Mouse (Mus musculus) adrenal gland, adult 2 months (tissue): ENCODE measurements around the gene Casq2. TPM values are rescaled to one million over a fixed set of nuclear protein-coding genes. Genes with fewer than 3 reads are reported as not detected.

Source experiments
- DNase-seq: peaks from one replicate; pipeline ENCODE4 v3.0.0; 2021
- polyA plus RNA-seq: library from polyadenylated mRNA; depleted of rRNA; stranded (reverse); fragments of >200 nt; gene quantifications from 2 replicates; pipeline ENCODE4 v1.2.3, GENCODE M21; 2012
- total RNA-seq, 2 experiments: library from RNA; stranded (reverse); gene quantifications; 2 replicates each; pipeline ENCODE4 v1.2.3; 2021

The Casq2 gene
- total and polyA plus RNA-seq, 3 experiments = 0.11 to 2.0 (median 1.7) TPM

DNA sequence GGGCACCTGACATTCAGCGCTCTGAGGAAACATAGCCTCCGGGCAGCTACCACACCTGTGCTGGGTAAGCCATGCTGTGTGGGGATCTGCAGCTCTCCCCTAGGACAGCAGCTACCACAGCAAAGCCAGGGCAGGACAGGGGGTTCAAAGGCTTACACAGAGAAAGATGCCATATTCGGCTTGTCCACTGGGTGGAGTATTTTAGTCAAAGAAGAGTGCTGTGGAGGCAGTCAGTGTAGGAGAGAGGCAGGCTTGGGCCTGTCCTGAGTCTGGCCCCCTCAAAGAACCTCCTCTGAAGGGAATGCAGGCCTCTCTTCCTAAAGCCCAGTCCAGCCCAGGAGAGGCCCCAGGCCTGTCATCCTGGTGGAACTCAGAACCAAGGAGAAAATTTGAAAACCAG lies 4.4 kb upstream of the Casq2 start:
- DNase-seq = peak; percentile 79

DNA sequence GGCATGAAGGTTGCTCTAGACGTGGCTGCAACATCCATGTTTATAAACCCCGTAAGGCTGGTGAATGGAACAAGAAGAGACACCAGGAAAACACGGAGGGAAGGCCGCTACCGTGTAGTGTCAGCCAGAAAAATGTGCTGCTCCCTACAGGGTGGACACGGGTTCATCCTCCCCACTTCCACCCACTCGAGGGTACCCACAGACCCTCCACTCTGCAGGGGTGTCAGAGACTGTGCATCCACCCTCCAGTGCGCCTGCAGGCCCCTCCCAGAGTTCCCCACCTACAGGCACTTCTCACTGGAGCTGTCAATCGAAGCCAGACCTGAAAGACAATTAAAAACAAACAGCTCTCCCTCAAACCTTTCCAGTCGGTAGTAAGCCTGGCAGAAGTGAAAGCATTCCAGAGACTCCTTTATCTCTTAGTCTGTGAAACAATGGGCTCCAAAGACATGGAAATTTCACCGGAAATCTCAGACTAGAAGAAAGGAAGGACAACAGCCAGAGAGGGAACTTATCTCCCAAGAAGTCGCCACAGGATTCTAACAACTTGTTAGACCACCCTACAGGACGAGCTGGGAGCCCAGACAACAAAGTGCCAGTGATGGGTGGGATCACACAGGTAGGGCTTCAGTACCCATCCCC lies 2.5 kb upstream of the Casq2 start:
- DNase-seq = no peak

DNA sequence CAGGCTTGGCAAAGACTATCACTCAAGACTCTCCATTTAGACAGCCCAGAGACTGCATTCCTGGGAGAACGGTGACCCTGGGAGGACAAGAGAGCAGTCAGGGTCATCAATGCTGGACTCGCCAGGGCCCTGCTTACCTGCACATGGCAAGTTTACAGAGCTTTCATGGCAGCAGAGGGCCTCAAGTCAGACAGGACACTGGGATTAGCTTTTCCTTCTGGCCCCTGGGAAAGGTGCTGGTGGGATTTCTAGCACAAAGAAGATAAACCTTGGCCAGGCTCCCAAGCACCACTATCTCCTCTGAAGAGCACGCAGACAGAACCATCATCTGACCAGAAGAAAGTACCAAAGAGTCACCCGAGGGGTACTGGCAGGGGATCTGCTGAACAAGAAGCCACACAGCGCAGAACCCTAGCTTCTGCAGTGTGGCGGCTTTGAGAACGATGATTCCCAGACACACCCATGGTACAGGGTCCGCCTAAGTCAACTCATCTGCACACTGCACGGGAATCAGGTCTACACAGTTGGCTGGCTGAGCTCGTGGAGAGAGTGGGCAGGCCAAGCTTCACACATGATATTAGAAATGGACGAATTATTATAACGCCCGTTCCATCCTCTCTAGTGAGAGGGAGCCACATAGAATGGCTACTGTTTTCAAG lies 1.3 kb upstream of the Casq2 start:
- no peak for DNase-seq

DNA sequence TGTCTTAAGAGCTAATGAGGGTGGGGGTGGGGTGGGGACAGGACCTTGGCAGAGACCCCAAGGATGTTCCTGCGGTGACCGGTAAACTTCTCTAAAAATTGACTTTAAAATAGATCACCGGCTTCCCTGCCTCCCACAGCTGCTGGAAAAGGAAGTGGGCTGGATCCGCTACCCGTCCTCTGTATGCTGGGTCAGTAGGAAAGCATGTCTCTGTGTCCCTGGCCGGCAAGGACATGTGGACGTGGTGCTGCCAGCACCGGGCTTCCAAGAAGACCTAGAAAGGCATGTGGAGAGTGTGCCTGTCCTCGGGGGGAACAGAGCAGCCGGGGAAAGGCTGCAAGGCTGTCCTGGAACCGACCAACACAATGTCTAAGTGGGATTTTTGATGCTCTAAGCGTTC lies 496 bp upstream of the Casq2 start:
- DNase-seq = peak; percentile 83

DNA sequence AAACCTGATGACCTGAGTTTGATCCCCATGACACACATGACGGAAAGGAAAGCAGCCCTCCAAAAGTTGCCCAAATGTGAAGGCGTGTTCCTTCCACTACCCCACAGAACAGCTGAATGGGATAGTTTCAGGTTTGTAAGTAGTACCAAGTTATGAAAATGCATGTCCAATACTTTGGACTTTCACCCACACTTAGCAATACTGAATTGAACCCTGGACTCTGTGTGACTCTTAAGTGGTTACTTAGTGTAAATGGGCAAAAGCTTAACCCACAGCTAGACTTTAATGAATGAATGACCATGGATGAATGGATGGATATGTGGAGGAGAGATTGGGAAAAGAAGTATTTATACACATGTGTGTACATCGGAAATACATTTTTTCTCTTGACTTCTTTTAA lies 8.6 kb downstream of the Casq2 start:
- no peak for DNase-seq

DNA sequence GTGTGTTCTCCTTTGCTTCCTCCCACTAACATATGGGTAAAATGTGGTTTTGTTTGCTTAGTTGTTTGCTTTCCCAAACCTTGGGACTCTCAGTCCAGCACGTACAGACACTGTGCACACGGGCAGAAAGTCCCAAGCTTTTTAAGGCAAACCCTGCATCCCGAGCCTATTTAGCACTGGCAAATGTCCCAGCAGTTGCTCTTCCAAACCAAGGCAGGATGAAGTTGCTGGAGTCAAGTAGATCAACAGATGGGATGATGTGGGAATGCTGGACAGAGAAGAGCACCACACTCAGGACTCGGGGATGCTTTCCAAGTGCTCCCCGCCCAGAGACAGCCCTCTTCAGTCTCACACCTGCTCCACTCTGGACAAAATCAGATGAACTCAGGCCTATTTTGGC lies 9.2 kb downstream of the Casq2 start:
- DNase-seq = no peak

DNA sequence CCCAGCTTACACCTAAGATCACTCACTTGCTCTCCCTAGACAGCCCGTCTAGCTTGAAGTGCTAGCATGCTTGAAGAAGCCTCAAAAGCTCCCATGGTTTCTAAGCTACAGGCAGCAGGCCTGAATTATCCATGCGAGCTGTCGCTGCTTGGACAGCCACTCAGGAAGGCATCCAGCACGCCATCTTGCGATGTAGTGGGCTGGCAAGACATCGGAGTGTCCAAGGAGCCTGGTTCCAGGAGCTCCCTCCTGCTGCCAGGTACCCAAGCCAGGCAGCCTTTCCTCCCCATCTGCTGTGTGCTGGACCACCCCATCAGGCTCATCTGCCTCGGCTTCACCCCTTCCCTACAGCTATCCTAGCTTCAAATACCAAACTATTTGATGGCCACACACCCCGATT lies 10.2 kb downstream of the Casq2 start:
- no peak for DNase-seq

DNA sequence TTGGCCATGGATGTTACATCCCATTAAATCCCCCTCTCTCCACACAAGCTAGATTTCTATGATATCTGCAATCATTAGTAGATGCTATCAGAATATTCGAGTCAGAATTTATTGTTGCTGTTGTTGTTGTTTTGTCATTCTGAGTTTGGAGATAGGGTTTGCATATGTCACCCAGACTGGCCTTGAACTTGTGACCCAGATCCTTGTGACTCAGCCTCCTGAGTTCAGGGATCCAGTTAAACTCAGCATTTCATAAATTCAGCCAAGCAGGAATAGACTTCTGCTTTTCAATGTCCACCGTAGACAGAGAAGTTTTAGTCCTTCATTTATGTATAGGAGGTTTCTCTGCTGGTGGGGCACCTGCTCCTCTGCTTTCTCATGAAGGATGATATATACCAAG lies 10.8 kb downstream of the Casq2 start:
- peak; percentile 55 for DNase-seq

DNA sequence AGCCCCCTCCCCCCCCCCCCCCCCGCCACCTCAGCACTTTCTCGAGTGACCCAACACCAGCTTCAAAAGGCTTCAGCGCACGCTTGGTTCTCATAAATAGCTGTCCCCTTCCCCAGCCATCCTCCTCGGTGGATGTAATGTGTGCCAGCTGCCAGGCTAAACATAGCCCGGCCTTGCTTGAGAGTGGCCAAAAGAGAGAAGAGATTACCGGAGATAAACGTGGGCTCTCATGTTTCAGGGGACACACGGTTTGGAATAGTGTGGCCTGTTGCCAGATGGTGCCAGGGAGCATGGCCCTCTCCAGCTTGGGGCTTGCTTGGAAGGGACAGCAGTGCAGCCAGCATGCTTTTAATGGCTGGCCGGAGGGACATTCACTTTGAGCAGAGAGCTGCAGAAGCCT lies 13.0 kb downstream of the Casq2 start:
- DNase-seq = no peak

DNA sequence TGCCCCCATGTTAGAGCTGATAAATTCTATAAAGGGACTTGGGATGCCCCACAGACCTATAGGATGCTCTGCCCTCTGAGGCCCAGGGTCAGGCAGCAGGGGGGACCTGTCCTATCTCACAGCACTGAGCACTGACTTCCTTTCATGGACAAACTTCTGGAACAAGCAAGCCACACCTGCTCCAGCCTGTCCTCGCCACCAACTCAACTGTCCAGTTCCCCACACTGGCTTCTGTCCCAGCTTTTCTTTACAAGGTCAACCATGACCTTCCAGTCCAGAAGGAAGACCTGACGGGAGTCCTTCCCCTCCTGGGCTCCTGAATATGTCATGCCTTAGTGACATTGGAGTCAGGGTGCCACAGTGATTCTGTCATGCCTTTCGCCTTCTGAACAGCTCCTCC lies 13.6 kb downstream of the Casq2 start:
- peak; percentile 17 for DNase-seq

DNA sequence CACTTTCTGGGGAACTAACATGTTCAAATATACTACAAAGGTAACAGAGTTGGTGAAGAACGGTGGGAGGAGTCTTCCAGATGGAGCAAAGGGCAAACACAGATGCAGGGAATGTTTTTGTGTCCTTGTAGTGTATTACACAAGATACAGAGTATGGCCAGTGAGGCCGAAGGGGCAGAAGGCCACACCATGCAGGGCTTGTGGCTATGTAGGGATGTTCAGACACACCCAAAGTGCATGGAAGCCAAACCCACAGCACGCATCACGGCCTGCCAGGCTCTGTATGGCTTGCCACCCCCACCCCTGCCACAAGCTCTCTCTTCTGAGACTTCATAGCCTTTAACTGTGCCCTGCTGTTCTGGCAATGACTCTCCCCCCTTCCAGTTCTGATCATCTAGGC lies 15.2 kb downstream of the Casq2 start:
- DNase-seq = peak; percentile 8

DNA sequence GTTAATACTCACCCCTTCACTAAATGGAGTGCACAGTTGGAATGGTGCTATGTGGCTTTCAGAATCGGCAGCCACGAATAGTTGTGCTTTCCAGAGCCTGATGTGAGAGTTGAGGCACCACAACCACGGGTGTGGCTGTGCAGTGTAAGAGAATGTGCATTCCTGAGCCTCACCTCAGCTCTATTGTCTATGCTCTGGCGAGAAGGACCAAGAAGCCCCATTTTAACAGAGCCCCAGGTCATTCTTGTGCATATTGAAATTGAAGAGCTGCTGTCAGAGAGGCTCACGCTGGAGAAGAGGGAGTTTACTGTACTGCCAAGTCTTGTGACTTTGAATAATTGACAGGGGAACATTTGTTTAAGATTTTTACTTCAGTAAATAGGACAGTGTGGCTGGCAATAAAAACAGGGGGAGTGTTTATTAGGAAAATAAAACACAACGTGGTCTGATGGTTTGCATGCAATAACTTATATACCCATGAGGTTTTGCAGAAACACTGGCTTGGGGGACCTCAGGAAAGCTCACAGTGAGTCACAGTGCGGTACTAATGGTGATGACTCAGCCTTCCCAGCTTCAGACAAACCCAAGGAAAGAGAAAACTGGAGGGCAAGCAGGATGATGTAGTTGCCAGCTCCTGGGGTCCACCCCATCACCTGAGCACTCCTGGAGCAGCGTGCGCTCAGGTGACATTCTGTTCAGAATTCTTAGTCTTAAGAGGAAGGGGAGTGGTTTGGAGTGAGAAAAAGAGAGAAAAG lies 17.8 kb downstream of the Casq2 start:
- DNase-seq = peak; percentile 47

DNA sequence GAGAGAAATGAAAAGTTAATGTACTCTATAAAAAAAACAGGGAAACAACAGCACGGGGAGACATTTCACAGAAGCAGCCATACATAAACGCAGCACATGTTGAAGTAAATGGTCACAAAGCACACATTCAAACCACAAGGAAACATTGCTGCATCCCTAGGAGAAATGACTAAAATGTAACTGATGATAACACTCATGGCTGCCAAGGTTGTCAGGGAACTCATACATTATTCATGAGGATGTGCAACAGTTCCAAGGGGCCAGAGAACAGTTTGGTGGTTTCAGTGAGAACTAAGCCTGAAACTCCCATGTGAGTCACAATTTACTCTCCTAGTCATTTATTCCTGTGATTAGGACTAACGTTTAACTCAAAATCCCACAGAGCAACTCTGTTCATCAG lies 22.0 kb downstream of the Casq2 start:
- no peak for DNase-seq

DNA sequence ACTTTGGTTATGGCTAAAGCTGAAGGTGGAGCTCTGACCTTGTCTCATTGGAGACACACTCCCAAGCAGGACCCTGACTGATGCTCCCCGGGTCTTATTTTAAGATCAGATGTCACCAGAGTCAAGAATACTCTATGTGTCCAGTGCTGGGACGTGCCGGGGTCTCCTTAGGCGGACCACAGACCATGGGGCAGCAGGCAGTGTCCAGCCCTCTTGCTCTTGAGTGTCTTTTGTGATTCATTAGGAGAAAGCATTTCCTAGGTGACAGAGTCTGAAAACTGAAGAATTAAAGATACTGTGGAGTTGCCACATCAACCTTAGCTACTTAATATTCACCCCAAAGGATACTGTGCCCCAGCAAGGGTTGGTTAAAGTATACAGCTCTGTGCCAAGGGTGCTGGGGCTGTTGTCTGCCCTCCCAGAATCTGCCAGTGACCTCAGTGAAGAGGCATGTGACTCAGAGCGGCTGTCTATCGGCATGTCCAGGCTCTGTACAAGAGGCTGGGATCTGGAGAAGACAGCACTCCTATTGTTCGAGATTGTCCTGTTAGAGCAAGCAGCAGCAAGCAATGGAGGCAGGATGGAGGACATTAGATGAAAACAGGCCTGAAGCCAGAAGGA lies 25.9 kb downstream of the Casq2 start:
- DNase-seq = no peak

DNA sequence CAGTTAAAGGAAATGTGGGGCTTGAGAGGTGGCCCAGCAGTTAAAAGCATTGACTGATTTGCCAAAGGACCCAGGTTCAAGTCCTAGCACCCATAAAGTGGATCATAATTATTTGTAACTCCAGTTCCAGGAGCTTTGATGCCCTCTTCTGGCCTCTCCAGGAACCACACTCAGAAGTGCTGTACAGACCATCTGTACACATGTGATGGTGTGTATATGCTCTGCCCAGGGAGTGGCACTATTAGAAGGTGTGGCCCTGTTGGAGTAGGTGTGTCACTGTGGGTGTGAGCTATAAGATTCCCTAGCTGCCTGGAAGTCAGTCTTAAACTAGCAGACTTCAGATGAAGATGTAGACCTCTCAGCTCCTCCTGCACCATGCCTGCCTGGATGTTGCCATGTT lies 34.7 kb downstream of the Casq2 start:
- DNase-seq = no peak

DNA sequence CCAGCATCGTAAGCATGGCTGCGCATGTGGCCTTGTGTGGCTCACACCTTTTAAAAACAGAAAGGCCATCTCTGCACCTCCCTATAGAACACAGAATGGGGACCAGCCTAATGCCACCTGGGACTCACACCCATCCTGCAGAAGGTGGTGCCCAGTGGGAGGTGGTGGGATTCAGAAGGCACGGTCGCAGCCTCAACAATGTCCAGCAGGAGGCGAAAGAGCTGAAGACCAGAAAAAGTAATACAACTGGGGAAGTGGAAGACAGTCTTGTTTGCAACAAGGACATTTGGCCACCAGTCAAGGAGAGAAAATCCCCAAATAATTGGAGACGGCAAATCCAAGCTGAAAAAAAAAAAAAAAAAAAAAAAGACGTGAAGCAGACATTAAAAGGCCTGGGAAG lies 35.8 kb downstream of the Casq2 start:
- no peak for DNase-seq

DNA sequence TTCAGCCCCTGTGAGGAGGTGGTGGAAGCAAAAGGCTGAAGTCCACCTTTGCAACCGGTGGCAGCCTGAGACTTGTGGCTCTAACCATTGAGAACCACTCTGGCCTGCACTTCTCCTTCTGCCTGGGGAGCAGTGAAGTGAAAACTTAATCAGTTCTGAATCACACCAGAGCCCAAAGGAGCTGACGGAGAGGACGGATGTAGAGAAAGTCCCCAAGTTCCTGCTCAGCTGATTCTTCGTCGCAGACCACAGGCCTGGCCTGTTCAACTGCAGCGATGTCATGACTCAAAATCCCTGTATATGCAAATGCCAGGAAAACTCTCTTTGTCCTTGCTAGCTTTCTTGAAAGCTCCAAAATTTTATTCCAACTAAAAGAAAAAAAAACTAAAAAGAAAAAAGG lies 37.4 kb downstream of the Casq2 start:
- no peak for DNase-seq

DNA sequence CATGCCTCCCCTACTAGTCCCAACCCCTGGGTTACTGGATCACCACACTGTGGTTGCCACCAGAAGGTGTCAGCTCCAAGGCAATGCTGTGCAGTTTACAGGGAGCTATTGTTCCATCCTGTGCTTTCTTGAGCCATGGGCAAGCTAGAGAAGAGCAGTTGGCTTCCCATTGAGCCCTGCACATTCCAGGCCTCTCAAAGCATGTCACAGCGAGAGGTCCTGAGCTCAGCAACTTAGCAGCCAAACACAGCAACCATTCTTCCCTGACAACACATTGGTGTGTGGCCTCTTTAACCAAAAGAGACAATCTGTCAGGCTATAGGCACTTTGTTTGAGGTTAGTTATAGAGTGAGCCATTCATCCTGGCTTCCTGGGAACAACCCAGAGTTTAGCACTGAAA lies 39.3 kb downstream of the Casq2 start:
- no peak for DNase-seq

DNA sequence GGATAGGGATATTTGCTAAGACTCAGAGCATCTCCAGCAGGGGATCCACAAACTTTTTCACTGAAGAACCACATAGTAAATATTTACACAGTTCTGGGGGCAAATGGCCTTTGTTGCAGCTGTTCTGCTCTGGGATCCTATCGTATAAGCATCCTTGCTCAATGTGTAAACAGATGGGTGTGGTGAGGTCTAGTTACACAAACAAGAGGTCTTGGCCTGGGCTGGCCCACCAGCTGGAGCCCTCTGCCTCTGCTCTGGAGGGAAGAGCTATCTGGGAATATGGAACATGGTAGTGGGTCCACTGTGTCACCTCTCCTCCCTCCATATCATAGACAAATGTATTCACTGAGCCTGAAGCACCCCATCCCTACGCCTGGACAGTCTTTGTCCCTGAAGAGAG lies 40.9 kb downstream of the Casq2 start:
- DNase-seq = no peak

DNA sequence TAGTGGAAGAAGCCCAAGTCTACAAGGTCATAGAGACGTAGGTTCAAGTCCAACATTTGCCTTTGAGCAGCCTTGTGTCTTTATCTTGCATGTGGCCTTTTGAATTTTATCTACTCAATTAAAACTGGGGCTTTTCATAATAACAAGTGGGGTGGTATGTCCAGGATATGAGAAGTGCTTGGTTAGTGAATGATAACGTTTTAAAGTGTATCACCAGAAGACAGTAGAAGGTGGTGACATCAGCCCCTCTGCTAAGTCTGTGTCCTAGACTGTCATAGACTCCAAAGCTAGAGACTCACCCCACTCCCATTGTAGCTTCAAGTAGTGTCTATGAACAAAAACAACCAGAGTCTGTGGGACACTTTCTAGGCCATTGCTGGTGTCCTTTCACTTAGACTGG lies 42.0 kb downstream of the Casq2 start:
- no peak for DNase-seq

DNA sequence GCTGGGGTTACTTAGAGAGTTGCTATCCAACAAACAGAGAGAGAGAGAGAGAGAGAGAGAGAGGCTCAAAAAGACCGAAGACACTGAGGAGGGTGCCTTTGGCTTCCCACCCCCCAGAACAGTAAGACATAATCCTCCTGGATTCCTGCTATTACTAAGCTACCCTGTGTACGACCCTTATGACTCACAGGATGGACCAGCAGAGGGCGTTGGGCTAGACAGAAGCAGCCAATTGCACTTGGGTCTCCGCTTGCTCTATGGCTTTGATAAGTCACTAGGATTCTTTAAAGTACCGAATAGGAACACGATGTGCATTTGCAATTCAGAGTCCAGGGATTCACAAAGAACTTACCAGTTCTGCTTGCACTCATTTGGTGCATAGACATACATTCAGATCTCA lies 44.3 kb downstream of the Casq2 start:
- peak; percentile 18 for DNase-seq

DNA sequence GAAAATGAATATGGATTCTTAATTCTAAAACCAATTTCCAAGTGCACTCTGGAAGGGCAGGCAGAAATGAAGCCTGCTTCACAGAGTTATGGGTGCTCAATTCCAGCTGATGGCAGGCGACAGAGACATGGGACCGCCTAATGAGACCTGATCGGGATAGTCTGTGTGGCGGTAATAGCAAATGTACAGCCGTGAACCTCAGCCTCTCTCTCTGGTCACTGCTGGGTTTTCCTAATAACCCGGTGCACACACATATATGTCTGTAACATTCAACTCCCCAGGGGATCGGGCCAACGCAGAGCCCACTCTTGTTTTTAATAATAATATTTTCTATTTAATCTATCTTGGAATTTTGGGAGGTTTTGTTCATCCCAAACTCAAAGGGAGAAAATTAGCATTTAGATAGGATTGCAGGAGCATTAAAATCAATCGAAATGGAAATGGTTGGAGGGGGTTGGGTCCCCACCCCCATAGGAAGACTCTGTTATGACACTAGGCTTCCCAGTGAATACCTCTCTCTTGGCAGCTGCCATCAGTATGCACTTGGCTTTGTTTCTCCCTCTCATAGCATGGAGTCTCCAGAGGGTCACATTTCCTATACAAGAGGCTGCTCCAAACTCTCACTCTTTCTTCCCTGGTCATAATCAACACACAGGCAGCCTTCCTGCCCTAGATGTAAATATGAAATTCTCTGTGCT lies 45.6 kb downstream of the Casq2 start:
- no peak for DNase-seq
